Mouse (Mus musculus): ENCODE data around the gene Ppil6. TPM values are rescaled to one million over a fixed set of nuclear protein-coding genes. Genes with fewer than 3 reads are reported as not detected.

The Ppil6 gene
- total and polyA plus RNA-seq, 2 experiments = 0.26 to 1.1 TPM

- Histone ChIP-seq H3K4me1 (ENCODE audit: control insufficient read depth, insufficient read depth, low read length) (peaks cover 16% of the 10 kb centered on the region), H3K36me3 (ENCODE audit: control insufficient read depth, insufficient read depth, low read length) (peaks cover 16% of the 10 kb centered on the region), H3K27ac (replicated peaks; ENCODE audit: insufficient read depth, low read depth, low read length) (peak overlapping the region; percentile 42), H3K9ac (ENCODE audit: low read depth, low read length) (no peak overlapping the region), H3K4me3 (ENCODE audit: insufficient read depth, low read depth, low read length) (no peak overlapping the region), H3K27me3 (ENCODE audit: control insufficient read depth, insufficient read depth, low read length) (no peaks in the 10 kb centered on the region), H3K79me2 (ENCODE audit: control insufficient read depth, insufficient read depth, low read length) (peaks cover 9% of the 10 kb centered on the region; the same call in 1 of the 2 replicates)
- TF ChIP-seq POLR2A (IDR thresholded peaks at IDR 0.05; ENCODE audit: extremely low read depth, insufficient read depth, low read length) (no peak), CTCF (IDR thresholded peaks at IDR 0.05; ENCODE audit: low read depth, low read length) (no peak)
- peak; percentile 53 for DNase-seq (ENCODE audit: extremely low read depth, low read depth, low spot score)
- 70% methylated on average over 9 of the region's 9 CpGs for WGBS
Measured at GRCm38 (mm10) chr10:41451656-41452055, 38.6 kb upstream of the Ppil6 start.

- no peaks in the 10 kb centered on the region for H3K27me3 ChIP-seq (ENCODE audit: control insufficient read depth, insufficient read depth, low read length)
- peaks cover 16% of the 10 kb centered on the region for H3K36me3 ChIP-seq (ENCODE audit: control insufficient read depth, insufficient read depth, low read length)
- 56% methylated on average over 3 of the region's 3 CpGs for WGBS
- H3K27ac ChIP-seq (replicated peaks; ENCODE audit: insufficient read depth, low read depth, low read length) = no peak overlapping the region
- no peak overlapping the region for H3K4me3 ChIP-seq (ENCODE audit: insufficient read depth, low read depth, low read length)
- peaks cover 16% of the 10 kb centered on the region for H3K4me1 ChIP-seq (ENCODE audit: control insufficient read depth, insufficient read depth, low read length)
- peak; percentile 43 for DNase-seq (ENCODE audit: extremely low read depth, low read depth, low spot score)
- TF ChIP-seq POLR2A (IDR thresholded peaks at IDR 0.05; ENCODE audit: extremely low read depth, insufficient read depth, low read length) = no peak
- no peak for TF ChIP-seq CTCF (IDR thresholded peaks at IDR 0.05; ENCODE audit: low read depth, low read length)
- H3K79me2 ChIP-seq (ENCODE audit: control insufficient read depth, insufficient read depth, low read length) = peaks cover 9% of the 10 kb centered on the region; the same call in 1 of the 2 replicates
- no peak overlapping the region for H3K9ac ChIP-seq (ENCODE audit: low read depth, low read length)
Measured at GRCm38 (mm10) chr10:41452791-41453190, 37.4 kb upstream of the Ppil6 start.

GRCm38 (mm10) chr10:41459990-41460389 lies 30.2 kb upstream of the Ppil6 start:
- Histone ChIP-seq H3K9ac (ENCODE audit: low read depth, low read length) (no peak overlapping the region), H3K27me3 (ENCODE audit: control insufficient read depth, insufficient read depth, low read length) (no peaks in the 10 kb centered on the region), H3K27ac (replicated peaks; ENCODE audit: insufficient read depth, low read depth, low read length) (no peak overlapping the region), H3K4me1 (ENCODE audit: control insufficient read depth, insufficient read depth, low read length) (no peaks in the 10 kb centered on the region), H3K36me3 (ENCODE audit: control insufficient read depth, insufficient read depth, low read length) (peaks cover 29% of the 10 kb centered on the region), H3K4me3 (ENCODE audit: insufficient read depth, low read depth, low read length) (no peak overlapping the region), H3K79me2 (ENCODE audit: control insufficient read depth, insufficient read depth, low read length) (no peaks in the 10 kb centered on the region)
- TF ChIP-seq POLR2A (IDR thresholded peaks at IDR 0.05; ENCODE audit: extremely low read depth, insufficient read depth, low read length) = no peak
- no peak for TF ChIP-seq CTCF (IDR thresholded peaks at IDR 0.05; ENCODE audit: low read depth, low read length)
- WGBS = 91% methylated on average over 4 of the region's 4 CpGs
- DNase-seq (ENCODE audit: extremely low read depth, low read depth, low spot score) = no peak

- Histone ChIP-seq H3K79me2 (ENCODE audit: control insufficient read depth, insufficient read depth, low read length) (no peaks in the 10 kb centered on the region), H3K9ac (ENCODE audit: low read depth, low read length) (no peak overlapping the region), H3K4me1 (ENCODE audit: control insufficient read depth, insufficient read depth, low read length) (no peaks in the 10 kb centered on the region), H3K27ac (replicated peaks; ENCODE audit: insufficient read depth, low read depth, low read length) (no peak overlapping the region), H3K27me3 (ENCODE audit: control insufficient read depth, insufficient read depth, low read length) (no peaks in the 10 kb centered on the region), H3K36me3 (ENCODE audit: control insufficient read depth, insufficient read depth, low read length) (peaks cover 27% of the 10 kb centered on the region), H3K4me3 (ENCODE audit: insufficient read depth, low read depth, low read length) (no peak overlapping the region)
- 45% methylated on average over 2 of the region's 2 CpGs for WGBS
- no peak for DNase-seq (ENCODE audit: extremely low read depth, low read depth, low spot score)
- no peak for TF ChIP-seq CTCF (IDR thresholded peaks at IDR 0.05; ENCODE audit: low read depth, low read length)
- TF ChIP-seq POLR2A (IDR thresholded peaks at IDR 0.05; ENCODE audit: extremely low read depth, insufficient read depth, low read length) = no peak
Measured at GRCm38 (mm10) chr10:41460501-41460900, 29.7 kb upstream of the Ppil6 start.

- WGBS = 89% methylated on average over 3 of the region's 3 CpGs
- no peak for DNase-seq (ENCODE audit: extremely low read depth, low read depth, low spot score)
- Histone ChIP-seq H3K36me3 (ENCODE audit: control insufficient read depth, insufficient read depth, low read length) (peaks cover 20% of the 10 kb centered on the region), H3K27me3 (ENCODE audit: control insufficient read depth, insufficient read depth, low read length) (no peaks in the 10 kb centered on the region), H3K4me1 (ENCODE audit: control insufficient read depth, insufficient read depth, low read length) (no peaks in the 10 kb centered on the region), H3K9ac (ENCODE audit: low read depth, low read length) (no peak overlapping the region), H3K4me3 (ENCODE audit: insufficient read depth, low read depth, low read length) (no peak overlapping the region), H3K79me2 (ENCODE audit: control insufficient read depth, insufficient read depth, low read length) (no peaks in the 10 kb centered on the region), H3K27ac (replicated peaks; ENCODE audit: insufficient read depth, low read depth, low read length) (no peak overlapping the region)
- TF ChIP-seq CTCF (IDR thresholded peaks at IDR 0.05; ENCODE audit: low read depth, low read length) (no peak), POLR2A (IDR thresholded peaks at IDR 0.05; ENCODE audit: extremely low read depth, insufficient read depth, low read length) (no peak)
Measured at GRCm38 (mm10) chr10:41461057-41461722, 29.0 kb upstream of the Ppil6 start.

- DNase-seq (ENCODE audit: extremely low read depth, low read depth, low spot score) = no peak
- no peaks in the 10 kb centered on the region for H3K79me2 ChIP-seq (ENCODE audit: control insufficient read depth, insufficient read depth, low read length)
- WGBS = 86% methylated on average over 15 of the region's 15 CpGs
- no peak overlapping the region for H3K27ac ChIP-seq (replicated peaks; ENCODE audit: insufficient read depth, low read depth, low read length)
- no peaks in the 10 kb centered on the region for H3K4me1 ChIP-seq (ENCODE audit: control insufficient read depth, insufficient read depth, low read length)
- peaks cover 15% of the 10 kb centered on the region; the same call in 1 of the 2 replicates for H3K36me3 ChIP-seq (ENCODE audit: control insufficient read depth, insufficient read depth, low read length)
- no peak for TF ChIP-seq POLR2A (IDR thresholded peaks at IDR 0.05; ENCODE audit: extremely low read depth, insufficient read depth, low read length)
- TF ChIP-seq CTCF (IDR thresholded peaks at IDR 0.05; ENCODE audit: low read depth, low read length) = no peak
- no peak overlapping the region for H3K9ac ChIP-seq (ENCODE audit: low read depth, low read length)
- H3K4me3 ChIP-seq (ENCODE audit: insufficient read depth, low read depth, low read length) = no peak overlapping the region
- no peaks in the 10 kb centered on the region for H3K27me3 ChIP-seq (ENCODE audit: control insufficient read depth, insufficient read depth, low read length)
Measured at GRCm38 (mm10) chr10:41464401-41464955, 25.8 kb upstream of the Ppil6 start.

Data from liver, adult 2 months (tissue).